In genomic region chr9:48761175-48761556, GRCm38 (mm10) we compare ENCODE assay signal across 10 mouse cellular contexts.
DNase-seq lines count a peak whose midpoint lies in the region; ATAC-seq lines count a peak whose summit lies in the region.
"Had no signal": no experiment of that assay in that cellular context is flagged by ENCODE, and none has a peak within 500 bp of the region (broad histone marks: within the 10 kb centered on the region; RNA-seq: fewer than 3 reads in every experiment).

No protein-coding gene starts in this region.

- no peak for DNase-seq in heart, adult 18-20 months
- DNase-seq in lung, postnatal 36 days, result no peak
- DNase-seq in left cerebral cortex, adult 8-10 months (ENCODE audit: low spot score in 2 of 2), result no peak
- DNase-seq: cerebellum, adult 11 months; gastrocnemius, postnatal 36 days had no signal

- no peak overlapping the region for H3K9ac ChIP-seq in heart, embryonic 14.5 days (ENCODE audit: low read length)
- no peak overlapping the region for H3K9ac ChIP-seq in lung, embryonic 15.5 days
- H3K9ac ChIP-seq in embryonic facial prominence, embryonic 13.5 days, result no peak overlapping the region
- no peak overlapping the region for H3K9ac ChIP-seq in limb, embryonic 12.5 days (replicated peaks)

- no peaks in the 10 kb centered on the region for H3K36me3 ChIP-seq in heart, embryonic 14.5 days (ENCODE audit: control insufficient read depth, insufficient read depth, low read length)
- H3K36me3 ChIP-seq in lung, embryonic 15.5 days, result no peaks in the 10 kb centered on the region
- no peaks in the 10 kb centered on the region for H3K36me3 ChIP-seq in embryonic facial prominence, embryonic 13.5 days
- no peaks in the 10 kb centered on the region for H3K36me3 ChIP-seq in limb, embryonic 12.5 days

- H3K27ac ChIP-seq in heart, embryonic 14.5 days (replicated peaks in 1 of 2; ENCODE audit: control insufficient read depth in 1 of 2, insufficient read depth in 1 of 2, low read depth in 2 of 2, low read length in 2 of 2), result peak overlapping the region in 1 of 2 experiments; percentile 58; a peak in 1 of 4 replicates
- peak overlapping the region; percentile 91 for H3K27ac ChIP-seq in lung, embryonic 15.5 days
- peak overlapping the region; percentile 68 for H3K27ac ChIP-seq in embryonic facial prominence, embryonic 13.5 days
- H3K27ac ChIP-seq in limb, embryonic 12.5 days, result peak overlapping the region; percentile 75

- H3K4me2 ChIP-seq in heart, embryonic 14.5 days (ENCODE audit: low read length), result 0 out of 2 replicates have a peak overlapping the region, but pooled peaks have one; percentile 13
- no peak overlapping the region for H3K4me2 ChIP-seq in lung, embryonic 15.5 days
- H3K4me2 ChIP-seq in embryonic facial prominence, embryonic 13.5 days, result 0 out of 2 replicates have a peak overlapping the region, but pooled peaks have one; percentile 3
- peak overlapping the region; percentile 25; the same call in 1 of the 2 replicates for H3K4me2 ChIP-seq in limb, embryonic 12.5 days

- H3K4me3 ChIP-seq in heart, embryonic 14.5 days (ENCODE audit: control insufficient read depth in 1 of 2, insufficient read depth in 1 of 2, low read depth in 1 of 2, low read length in 2 of 2), result no peak overlapping the region
- H3K4me3 ChIP-seq in lung, embryonic 15.5 days, result no peak overlapping the region
- H3K4me3 ChIP-seq in embryonic facial prominence, embryonic 13.5 days, result no peak overlapping the region
- no peak overlapping the region for H3K4me3 ChIP-seq in limb, embryonic 12.5 days (replicated peaks)

- peaks cover 18 to 28% of the 10 kb centered on the region in 2 experiments for H3K4me1 ChIP-seq in heart, embryonic 14.5 days (ENCODE audit: control insufficient read depth in 2 of 2, insufficient read depth in 2 of 2, low read length in 2 of 2)
- peaks cover 58% of the 10 kb centered on the region for H3K4me1 ChIP-seq in lung, embryonic 15.5 days
- H3K4me1 ChIP-seq in embryonic facial prominence, embryonic 13.5 days, result peaks cover 35% of the 10 kb centered on the region
- H3K4me1 ChIP-seq in limb, embryonic 12.5 days (replicated peaks), result peaks cover 67% of the 10 kb centered on the region

- no peaks in the 10 kb centered on the region for H3K27me3 ChIP-seq in heart, embryonic 14.5 days (ENCODE audit: control insufficient read depth, insufficient read depth, low read length)
- 0 out of 2 replicates have a peak, but pooled peaks cover 3% of the 10 kb centered on the region for H3K27me3 ChIP-seq in lung, embryonic 15.5 days
- no peaks in the 10 kb centered on the region; the same call in 1 of the 2 replicates for H3K27me3 ChIP-seq in embryonic facial prominence, embryonic 13.5 days
- H3K27me3 ChIP-seq in limb, embryonic 12.5 days, result peaks cover 34% of the 10 kb centered on the region

- 80% methylated on average over 8 of the region's 8 CpGs for WGBS in heart, embryonic 14.5 days
- 48% methylated on average over 8 of the region's 8 CpGs for WGBS in lung, embryonic 15.5 days
- WGBS in embryonic facial prominence, embryonic 13.5 days, result 69% methylated on average over 8 of the region's 8 CpGs
- WGBS in limb, embryonic 12.5 days, result 58% methylated on average over 8 of the region's 8 CpGs

- no peak for ATAC-seq in heart, embryonic 14.5 days (ENCODE audit: insufficient number of reproducible peaks, insufficient read depth, low FRiP score, low read depth)
- no peak for ATAC-seq in lung, embryonic 15.5 days (ENCODE audit: borderline replicate concordance, extremely low read depth, low FRiP score, low TSS enrichment)
- no peak for ATAC-seq in embryonic facial prominence, embryonic 13.5 days (ENCODE audit: insufficient number of reproducible peaks, insufficient read depth, low FRiP score, low TSS enrichment, low read depth)
- no peak for ATAC-seq in limb, embryonic 12.5 days (ENCODE audit: insufficient number of reproducible peaks, insufficient read depth, low FRiP score, low TSS enrichment, low read depth)
- ATAC-seq in frontal cortex, adult (ENCODE audit: low TSS enrichment), result no peak

- no peaks in the 10 kb centered on the region for H3K9me3 ChIP-seq in heart, embryonic 14.5 days (ENCODE audit: control insufficient read depth, low read length)
- H3K9me3 ChIP-seq in lung, embryonic 15.5 days, result no peaks in the 10 kb centered on the region
- H3K9me3 ChIP-seq in embryonic facial prominence, embryonic 13.5 days, result no peaks in the 10 kb centered on the region
- no peaks in the 10 kb centered on the region for H3K9me3 ChIP-seq in limb, embryonic 12.5 days
